Mouse (Mus musculus) forebrain, postnatal 0 days (tissue): ENCODE measurements around the gene Gtf3c5. TPM values are rescaled to one million over a fixed set of nuclear protein-coding genes. Genes with fewer than 3 reads are reported as not detected.

ENCODE experiments used
- ATAC-seq: fragments of 200-750 bp; cut with Nextera tagmentation; 2 replicates; pipeline ENCODE4 v1.8.0; 2017; ENCODE audit warnings: mild to moderate bottlenecking, moderate library complexity
- DNase-seq: peaks from one replicate; pipeline ENCODE4 v3.0.0-alpha.2; 2015
- H3K27ac ChIP-seq: fragments of 300-500 bp; sonication (generic); 2 replicates; pipeline ENCODE4 v1.5.1; 2014; ENCODE audit warnings: low read depth, mild to moderate bottlenecking, antibody characterized with exemption, low read length, moderate library complexity, mixed read lengths
- H3K27me3 ChIP-seq: fragments of 300-500 bp; sonication (generic); 2 replicates; pipeline ENCODE4 v1.6.1; 2014; ENCODE audit warnings: mild to moderate bottlenecking, low read length, mixed read lengths; ENCODE audit not compliant: insufficient read depth
- H3K36me3 ChIP-seq: fragments of 300-500 bp; sonication (generic); 2 replicates; pipeline ENCODE4 v1.6.1; 2014; ENCODE audit warnings: mild to moderate bottlenecking, moderate library complexity; ENCODE audit not compliant: insufficient read depth
- H3K4me1 ChIP-seq: fragments of 300-500 bp; sonication (generic); 2 replicates; pipeline ENCODE4 v1.6.1; 2014; ENCODE audit warnings: antibody characterized with exemption; ENCODE audit not compliant: insufficient read depth
- H3K4me2 ChIP-seq: fragments of 300-500 bp; sonication (generic); 2 replicates; pipeline ENCODE4 v1.6.1; 2014; ENCODE audit warnings: low read depth, mild to moderate bottlenecking, moderate library complexity
- H3K4me3 ChIP-seq: fragments of 300-500 bp; sonication (generic); 2 replicates; pipeline ENCODE4 v1.5.1; 2014; ENCODE audit warnings: low read depth, low read length, mixed read lengths
- H3K9ac ChIP-seq: fragments of 300-500 bp; sonication (generic); 2 replicates; pipeline ENCODE4 v1.6.1; 2014; ENCODE audit warnings: mild to moderate bottlenecking
- H3K9me3 ChIP-seq: fragments of 300-500 bp; sonication (generic); 2 replicates; pipeline ENCODE4 v1.6.1; 2016; ENCODE audit warnings: low read length
- CTCF ChIP-seq: sonication (generic); IDR thresholded peaks from 2 replicates; pipeline ENCODE4 v1.5.1; 2016; ENCODE audit warnings: antibody characterized with exemption, control low read depth, low read depth
- WGBS: fragments of 180-500 bp; shearing (Covaris S2); extraction: QIAGEN DNeasy Blood & Tissue Kit; methylation state at CpG from one replicate; pipeline ENCODE4 v1.1.7; 2014; 5-methylcytosine and 5-hydroxymethylcytosine counted together
- polyA plus RNA-seq: library from polyadenylated mRNA; unstranded; fragments of >200 nt; fragmentation: Nextera tagmentation; extraction: Ambion mirVana; gene quantifications from 2 replicates; pipeline ENCODE4 v1.2.1, GENCODE M21; 2015
- total RNA-seq: library from RNA; depleted of rRNA; stranded (reverse); fragments of >200 nt; gene quantifications from 2 replicates; pipeline ENCODE4 v1.2.3, GENCODE M21; 2014

The Gtf3c5 gene
- total and polyA plus RNA-seq, 2 experiments from 2014 or later = 32.7 to 33.3 TPM

DNA sequence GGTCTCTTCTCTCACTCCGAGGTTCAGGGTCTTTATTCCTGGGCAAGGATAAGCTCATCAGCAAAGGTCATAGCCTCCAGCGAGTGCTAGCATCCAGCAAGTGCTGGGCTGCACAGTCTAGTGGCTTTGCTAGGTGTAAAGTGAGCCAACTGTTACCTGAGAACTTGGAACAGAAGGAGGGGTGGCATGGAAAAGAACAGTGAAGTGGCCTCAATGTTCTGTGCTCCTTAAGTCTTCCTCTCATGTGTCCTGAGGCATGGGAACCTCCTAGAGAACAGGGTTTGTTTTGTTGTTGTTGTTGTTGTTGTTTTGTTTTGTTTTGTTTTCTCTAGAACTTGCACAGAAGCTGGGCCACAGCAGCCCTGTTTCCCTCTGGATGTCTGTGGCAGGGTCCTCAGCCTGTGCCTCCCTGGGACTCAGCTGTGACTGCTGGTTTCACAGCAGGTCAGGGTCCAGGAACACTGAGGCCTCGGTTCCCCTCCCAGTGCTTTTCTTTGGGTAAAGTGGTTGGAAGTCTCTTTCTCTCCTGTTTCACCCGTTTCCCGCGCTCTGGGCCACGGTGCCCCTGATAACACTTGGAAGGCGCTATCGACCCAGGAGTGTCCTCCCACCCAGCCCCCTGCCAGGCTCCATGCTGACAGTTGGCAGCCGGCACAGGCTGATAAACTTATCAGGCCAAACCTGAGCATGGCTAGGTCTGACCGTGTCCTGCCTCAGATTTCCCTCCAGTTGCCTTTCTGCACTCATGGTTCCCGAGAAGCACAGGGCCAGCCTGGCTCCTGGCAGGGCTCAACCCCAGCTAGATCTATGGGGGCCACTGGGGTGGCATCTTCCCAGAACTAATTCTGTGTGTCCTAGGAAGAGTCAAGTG is 18.4 kb upstream of the Gtf3c5 start:
- H3K4me3 ChIP-seq = no peak overlapping the region
- H3K27ac ChIP-seq = no peak overlapping the region
- no peaks in the 10 kb centered on the region for H3K9me3 ChIP-seq
- H3K4me2 ChIP-seq = no peak overlapping the region
- H3K9ac ChIP-seq = no peak overlapping the region; the same call in 1 of the 2 replicates
- no peak for ATAC-seq
- DNase-seq = no peak
- H3K4me1 ChIP-seq = no peaks in the 10 kb centered on the region
- TF ChIP-seq CTCF = no peak
- no peaks in the 10 kb centered on the region for H3K27me3 ChIP-seq
- H3K36me3 ChIP-seq = no peaks in the 10 kb centered on the region; the same call in 1 of the 2 replicates
- WGBS = 73% methylated on average over 12 of the region's 12 CpGs

DNA sequence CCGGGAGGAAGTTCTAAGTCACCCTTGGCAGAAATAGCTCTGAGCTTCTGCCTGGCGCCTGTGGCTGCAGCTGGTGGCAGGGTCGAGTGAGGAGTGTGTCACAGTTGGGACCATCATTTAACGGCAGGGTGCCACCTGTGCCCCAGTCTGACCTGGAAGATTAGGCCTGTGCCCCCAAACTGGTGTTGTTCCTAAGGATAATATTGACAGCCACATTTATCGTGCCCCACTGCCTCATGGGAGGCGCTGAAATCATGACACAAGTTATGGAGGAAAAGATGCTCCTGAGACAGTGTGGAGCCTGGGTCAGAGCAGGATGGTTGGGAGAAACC is 16.0 kb upstream of the Gtf3c5 start:
- no peaks in the 10 kb centered on the region for H3K27me3 ChIP-seq
- H3K27ac ChIP-seq = no peak overlapping the region
- no peak for DNase-seq
- H3K9me3 ChIP-seq = no peaks in the 10 kb centered on the region
- no peak for ATAC-seq
- TF ChIP-seq CTCF = no peak
- no peak overlapping the region for H3K4me2 ChIP-seq
- H3K4me1 ChIP-seq = no peaks in the 10 kb centered on the region
- no peaks in the 10 kb centered on the region for H3K36me3 ChIP-seq
- 80% methylated on average over 6 of the region's 6 CpGs for WGBS
- no peak overlapping the region for H3K4me3 ChIP-seq
- no peak overlapping the region for H3K9ac ChIP-seq

DNA sequence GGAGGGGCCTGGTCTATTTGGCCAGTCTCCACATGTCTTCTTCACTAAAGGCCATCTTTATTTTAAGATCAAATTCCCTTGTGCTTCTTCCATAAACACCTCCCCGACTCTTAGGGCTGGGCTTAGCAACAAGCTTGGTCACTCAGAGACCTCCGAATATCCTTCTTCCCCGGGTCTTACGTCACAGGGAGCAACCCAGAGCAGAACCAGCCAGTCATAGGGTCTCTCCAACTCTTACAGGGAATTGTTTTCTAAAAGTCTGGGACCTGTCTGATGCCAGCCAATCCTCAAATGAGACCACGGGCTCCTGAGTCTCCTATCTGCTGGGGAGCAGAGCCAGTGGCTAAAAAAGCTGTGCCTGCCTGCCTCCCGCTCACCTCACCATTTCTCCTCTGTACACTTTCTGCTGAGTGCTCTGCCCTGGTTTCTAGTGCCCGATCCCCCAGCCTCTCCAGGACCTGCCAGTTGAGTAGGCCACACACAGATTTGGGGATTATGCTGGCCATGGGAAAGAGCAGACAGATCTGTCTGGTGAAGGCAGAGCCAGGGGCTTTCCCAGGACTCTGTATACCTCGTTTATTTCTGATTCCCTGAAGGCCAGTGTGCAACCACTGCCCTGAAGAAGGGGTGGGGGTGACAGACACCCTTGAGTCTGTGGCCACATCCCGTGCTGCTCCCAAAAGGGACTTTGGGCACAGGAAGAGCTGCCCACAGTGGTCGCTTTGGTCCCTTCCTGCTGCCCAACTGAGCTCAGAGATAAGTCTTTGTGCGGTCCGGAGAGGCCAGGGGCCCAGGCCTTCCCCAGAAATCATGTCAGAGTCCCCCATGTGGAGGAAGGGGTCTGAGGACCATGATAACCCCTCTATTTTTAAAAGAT is 15.4 kb upstream of the Gtf3c5 start:
- 68% methylated on average over 12 of the region's 12 CpGs for WGBS
- no peak for TF ChIP-seq CTCF
- DNase-seq (no peak), ATAC-seq (no peak)
- H3K4me3 ChIP-seq = no peak overlapping the region
- no peak overlapping the region for H3K4me2 ChIP-seq
- H3K9me3 ChIP-seq = no peaks in the 10 kb centered on the region
- no peak overlapping the region for H3K27ac ChIP-seq
- no peaks in the 10 kb centered on the region for H3K27me3 ChIP-seq
- no peak overlapping the region for H3K9ac ChIP-seq
- no peaks in the 10 kb centered on the region for H3K4me1 ChIP-seq
- no peaks in the 10 kb centered on the region for H3K36me3 ChIP-seq

DNA sequence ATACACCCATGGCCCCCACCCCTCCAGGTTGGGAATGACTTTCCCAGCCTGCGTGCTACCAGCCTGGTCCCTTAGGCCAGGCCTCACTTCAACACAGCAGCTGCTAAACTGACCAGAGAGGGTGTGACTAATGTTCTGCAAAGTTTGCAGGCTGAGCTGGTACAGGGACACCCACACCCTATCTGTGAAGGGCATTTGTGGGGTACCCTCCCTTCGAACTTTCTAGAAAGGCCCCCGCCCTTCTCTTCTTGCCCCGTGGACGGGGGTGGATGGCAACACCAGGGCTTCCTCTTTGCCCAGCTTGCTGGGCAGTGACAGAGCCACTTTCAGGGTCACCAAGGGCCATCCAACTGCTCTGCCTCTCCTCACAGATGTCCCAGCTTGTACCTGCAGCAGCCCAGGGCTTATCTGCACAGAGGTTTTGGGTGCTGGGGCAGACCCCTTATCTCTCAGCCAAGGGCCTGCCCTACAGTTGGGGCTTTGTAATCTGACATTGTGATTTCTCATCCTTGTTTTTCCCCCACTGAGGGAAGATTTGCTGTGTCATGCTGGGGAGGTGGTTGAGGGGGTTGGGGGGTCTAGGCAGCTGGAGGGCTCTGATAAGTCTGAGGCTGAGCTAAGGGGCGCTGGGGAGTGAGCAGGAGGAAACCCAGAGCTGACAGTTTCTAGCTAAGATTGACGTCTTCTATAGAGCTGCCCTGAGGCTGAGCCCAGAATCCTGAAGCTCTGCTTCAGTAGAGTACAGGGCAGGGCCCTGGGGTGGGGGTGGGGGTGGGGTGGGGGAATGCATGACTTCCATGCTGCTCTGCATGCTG is 14.4 kb upstream of the Gtf3c5 start:
- Histone ChIP-seq H3K27ac (no peak overlapping the region), H3K36me3 (no peaks in the 10 kb centered on the region), H3K4me3 (no peak overlapping the region), H3K9ac (no peak overlapping the region), H3K27me3 (no peaks in the 10 kb centered on the region), H3K9me3 (no peaks in the 10 kb centered on the region), H3K4me2 (no peak overlapping the region), H3K4me1 (no peaks in the 10 kb centered on the region)
- WGBS = 76% methylated on average over 7 of the region's 7 CpGs
- no peak for ATAC-seq
- DNase-seq = no peak
- no peak for TF ChIP-seq CTCF

DNA sequence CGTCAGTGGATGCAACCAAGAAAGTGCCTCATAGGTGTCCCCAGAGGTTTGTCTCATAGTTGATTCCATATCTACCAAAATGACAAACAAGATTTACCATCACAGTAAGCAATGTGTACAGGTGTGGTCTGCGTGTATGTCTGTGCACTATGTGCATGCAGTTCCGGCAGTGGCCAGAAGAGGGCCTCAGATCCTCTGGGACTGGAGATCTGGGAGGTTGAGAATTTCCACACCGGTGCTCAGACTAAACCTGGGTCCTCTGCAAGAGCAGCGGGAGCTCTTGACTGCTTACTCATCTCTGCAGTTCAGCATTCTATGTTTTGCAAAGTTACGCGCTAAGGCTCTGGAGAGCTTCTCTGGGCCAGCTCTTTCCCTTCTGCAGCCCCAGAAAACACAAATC is 13.4 kb upstream of the Gtf3c5 start:
- H3K9ac ChIP-seq = no peak overlapping the region
- no peak overlapping the region for H3K27ac ChIP-seq
- H3K36me3 ChIP-seq = no peaks in the 10 kb centered on the region
- no peaks in the 10 kb centered on the region for H3K27me3 ChIP-seq
- no peak for ATAC-seq
- no peak overlapping the region for H3K4me3 ChIP-seq
- H3K4me2 ChIP-seq = no peak overlapping the region
- H3K9me3 ChIP-seq = no peaks in the 10 kb centered on the region
- WGBS = 91% methylated on average over 7 of the region's 7 CpGs
- no peaks in the 10 kb centered on the region for H3K4me1 ChIP-seq
- TF ChIP-seq CTCF = peak; percentile 36; the same call in 1 of the 2 replicates
- no peak for DNase-seq

DNA sequence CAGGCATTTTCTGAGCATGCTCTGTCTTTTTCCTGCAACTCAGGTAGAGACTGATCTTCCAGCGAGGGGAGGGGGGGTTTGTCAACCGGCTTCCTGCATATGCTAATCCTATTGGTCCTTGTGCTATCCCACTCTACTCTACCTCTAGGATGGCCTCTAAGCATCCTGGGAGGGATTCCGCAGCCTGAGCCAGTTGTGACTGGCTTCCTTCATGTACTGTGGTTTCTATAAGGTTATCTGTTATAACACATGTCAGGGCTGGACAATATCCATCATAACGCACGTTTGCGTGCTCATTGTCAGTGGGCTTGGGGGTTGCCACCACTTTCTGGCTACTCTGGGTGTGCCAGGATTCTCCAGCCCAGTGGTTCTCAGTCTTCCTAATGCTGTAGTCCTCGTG is 12.5 kb upstream of the Gtf3c5 start:
- no peaks in the 10 kb centered on the region for H3K4me1 ChIP-seq

More for the DNA sequence above, 12.5 kb upstream of the Gtf3c5 start:
- DNase-seq = no peak
- no peaks in the 10 kb centered on the region for H3K36me3 ChIP-seq
- H3K27ac ChIP-seq = no peak overlapping the region
- no peak for TF ChIP-seq CTCF
- no peak overlapping the region for H3K4me2 ChIP-seq
- H3K27me3 ChIP-seq = no peaks in the 10 kb centered on the region
- WGBS = 80% methylated on average over 7 of the region's 7 CpGs
- no peaks in the 10 kb centered on the region for H3K9me3 ChIP-seq
- no peak overlapping the region for H3K9ac ChIP-seq
- no peak overlapping the region for H3K4me3 ChIP-seq
- ATAC-seq = no peak
